Mouse (Mus musculus) midbrain, postnatal 0 days (tissue): ENCODE data around the gene Olfr583. TPM values are rescaled to one million over a fixed set of nuclear protein-coding genes. Genes with fewer than 3 reads are reported as not detected.

ENCODE experiments used
- ATAC-seq: fragments of 200-750 bp; cut with Nextera tagmentation; 2 replicates; pipeline ENCODE4 v1.8.0; 2017; ENCODE audit warnings: moderate number of reproducible peaks, mild to moderate bottlenecking, moderate TSS enrichment, moderate library complexity; ENCODE audit not compliant: low FRiP score
- DNase-seq: peaks from one replicate; pipeline ENCODE4 v3.0.0-alpha.2; 2015; ENCODE audit warnings: low spot score
- H3K27ac ChIP-seq: fragments of 300-500 bp; sonication (generic); 2 replicates; pipeline ENCODE4 v1.5.1; 2014; ENCODE audit warnings: low read depth, mild to moderate bottlenecking, low read length, mixed read lengths
- H3K27me3 ChIP-seq: fragments of 300-500 bp; sonication (generic); 2 replicates; pipeline ENCODE4 v1.6.1; 2014; ENCODE audit warnings: low read length, control low read depth, mixed read lengths; ENCODE audit not compliant: insufficient read depth
- H3K36me3 ChIP-seq: fragments of 300-500 bp; sonication (generic); 2 replicates; pipeline ENCODE4 v1.6.1; 2014; ENCODE audit warnings: low read length, control low read depth, mixed read lengths; ENCODE audit not compliant: insufficient read depth
- H3K4me1 ChIP-seq: fragments of 300-500 bp; sonication (generic); 2 replicates; pipeline ENCODE4 v1.6.1; 2014; ENCODE audit warnings: mild to moderate bottlenecking, control low read depth, antibody characterized with exemption, low read length, mixed read lengths; ENCODE audit not compliant: insufficient read depth
- H3K4me2 ChIP-seq: fragments of 300-500 bp; sonication (generic); 2 replicates; pipeline ENCODE4 v1.6.1; 2014; ENCODE audit warnings: low read depth, mild to moderate bottlenecking, low read length, mixed read lengths; ENCODE audit not compliant: poor library complexity, severe bottlenecking
- H3K4me3 ChIP-seq: fragments of 300-500 bp; sonication (generic); 2 replicates; pipeline ENCODE4 v1.5.1; 2014; ENCODE audit warnings: low read depth, mild to moderate bottlenecking, low read length, moderate library complexity
- H3K9ac ChIP-seq: fragments of 300-500 bp; sonication (generic); replicated peaks from 2 replicates; pipeline ENCODE4 v1.6.1; 2014; ENCODE audit warnings: mild to moderate bottlenecking, low read length, moderate library complexity, mixed read lengths; ENCODE audit not compliant: poor library complexity, severe bottlenecking
- H3K9me3 ChIP-seq: fragments of 300-500 bp; sonication (generic); 2 replicates; pipeline ENCODE4 v1.6.1; 2016; ENCODE audit warnings: low read length, control low read depth
- CTCF ChIP-seq: IDR thresholded peaks from 2 replicates; pipeline ENCODE4 v1.5.1; 2016; ENCODE audit warnings: antibody characterized with exemption, mild to moderate bottlenecking
- WGBS: fragments of 180-500 bp; shearing (Covaris S2); extraction: QIAGEN DNeasy Blood & Tissue Kit; methylation state at CpG from one replicate; pipeline ENCODE4 v1.1.7; 2014; 5-methylcytosine and 5-hydroxymethylcytosine counted together
- polyA plus RNA-seq: library from polyadenylated mRNA; unstranded; fragments of >200 nt; fragmentation: Nextera tagmentation; extraction: Ambion mirVana; gene quantifications from 2 replicates; pipeline ENCODE4 v1.2.1, GENCODE M21; 2015
- total RNA-seq: library from RNA; depleted of rRNA; stranded (reverse); fragments of >200 nt; gene quantifications from 2 replicates; pipeline ENCODE4 v1.2.3, GENCODE M21; 2014; rRNA removed

The Olfr583 gene
- total RNA-seq (not detected in 2 replicates), polyA plus RNA-seq (not detected in 2 replicates)

- no peaks in the 10 kb centered on the region for H3K9me3 ChIP-seq
- TF ChIP-seq CTCF = no peak
- no peak for DNase-seq
- no peaks in the 10 kb centered on the region for H3K36me3 ChIP-seq
- no peak within 1 kb of the TSS for H3K27ac ChIP-seq
- H3K27me3 ChIP-seq = no peaks in the 10 kb centered on the region
- 97% methylated on average over 1 of the region's 1 CpGs for WGBS
- ATAC-seq = no peak
- no peaks in the 10 kb centered on the region for H3K4me1 ChIP-seq
- H3K4me2 ChIP-seq = no peak within 1 kb of the TSS
- H3K4me3 ChIP-seq = no peak within 1 kb of the TSS
- no peak within 1 kb of the TSS for H3K9ac ChIP-seq
Measured at GRCm38 (mm10) chr7:103051000-103051399, at the start of gene Olfr583. Olfr583 (plus strand) TSS chr7:103051300.

DNA sequence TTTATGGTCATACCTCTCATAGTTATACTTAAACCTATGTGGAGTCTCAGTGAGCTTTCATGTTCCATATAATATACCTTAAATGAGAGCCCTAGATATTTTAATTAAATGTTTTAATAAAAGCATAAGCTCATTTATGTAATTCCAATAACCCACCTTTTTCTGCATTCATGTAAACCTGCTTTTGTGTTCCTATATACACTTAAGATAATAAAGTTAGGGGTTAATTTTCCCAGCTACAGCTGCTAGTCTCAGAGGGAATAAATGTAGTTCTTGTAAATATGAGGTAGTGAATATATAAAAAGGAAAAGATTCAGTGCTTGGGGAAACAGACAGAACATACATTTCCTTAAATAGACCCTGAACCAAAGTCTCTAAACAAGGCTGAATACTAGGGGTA, 13.4 kb upstream of the Olfr583 start, which contains the start of gene Olfr582:
Gene Olfr582, plus strand, starts transcription at position 301 of the 400 bp plus-strand sequence.
- Histone ChIP-seq H3K4me2 (no peak within 1 kb of the TSS), H3K4me3 (no peak within 1 kb of the TSS), H3K27ac (no peak within 1 kb of the TSS), H3K36me3 (no peaks in the 10 kb centered on the region), H3K27me3 (no peaks in the 10 kb centered on the region), H3K4me1 (no peaks in the 10 kb centered on the region), H3K9me3 (no peaks in the 10 kb centered on the region), H3K9ac (no peak within 1 kb of the TSS)
- ATAC-seq (no peak), DNase-seq (no peak)
- no peak for TF ChIP-seq CTCF

DNA sequence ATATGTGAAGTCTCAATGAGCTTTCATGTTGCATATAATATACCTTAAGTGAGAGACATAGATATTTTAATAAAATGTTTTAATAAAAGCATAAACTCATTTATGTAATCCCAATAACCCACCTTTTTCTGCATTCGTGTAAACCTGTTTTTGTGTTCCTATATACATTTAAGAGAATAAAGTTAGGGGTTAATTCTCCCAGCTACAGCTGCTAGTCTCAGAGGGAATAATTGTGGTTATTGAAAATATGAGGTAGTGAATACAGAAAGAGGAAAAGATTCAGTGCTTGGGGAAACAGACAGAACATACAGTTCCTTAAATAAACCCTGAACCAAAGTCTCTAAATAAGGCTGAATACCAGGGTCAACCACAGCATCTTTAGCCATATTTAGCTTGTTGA, 30.5 kb downstream of the Olfr583 start, which contains the start of gene Olfr584:
Gene Olfr584, plus strand, starts transcription at position 301 of the 400 bp plus-strand sequence.
- Histone ChIP-seq H3K27ac (no peak within 1 kb of the TSS), H3K4me1 (no peaks in the 10 kb centered on the region), H3K9me3 (no peaks in the 10 kb centered on the region), H3K4me3 (no peak within 1 kb of the TSS), H3K36me3 (no peaks in the 10 kb centered on the region), H3K27me3 (no peaks in the 10 kb centered on the region), H3K9ac (no peak within 1 kb of the TSS), H3K4me2 (no peak within 1 kb of the TSS)
- 92% methylated on average over 1 of the region's 1 CpGs for WGBS
- TF ChIP-seq CTCF = no peak
- no peak for ATAC-seq
- DNase-seq = no peak

GRCm38 (mm10) chr7:103097420-103097819, 46.3 kb downstream of the Olfr583 start, which contains the start of gene Olfr585:
Olfr585 (plus strand) TSS chr7:103097720.
- H3K27me3 ChIP-seq = no peaks in the 10 kb centered on the region
- DNase-seq = no peak
- ATAC-seq = no peak
- H3K9ac ChIP-seq = no peak within 1 kb of the TSS
- no peak within 1 kb of the TSS for H3K4me3 ChIP-seq
- H3K4me2 ChIP-seq = no peak within 1 kb of the TSS
- WGBS = 85% methylated on average over 1 of the region's 1 CpGs
- no peak for TF ChIP-seq CTCF
- no peaks in the 10 kb centered on the region for H3K9me3 ChIP-seq
- no peaks in the 10 kb centered on the region for H3K36me3 ChIP-seq
- no peak within 1 kb of the TSS for H3K27ac ChIP-seq
- H3K4me1 ChIP-seq = no peaks in the 10 kb centered on the region

Other genes starting within 250 kb of the Olfr583 start
- not detected in 2 replicates for gene Olfr564, start 247.8 kb upstream of the Olfr583 start, total RNA-seq
- gene Olfr564, start 247.8 kb upstream of the Olfr583 start, polyA plus RNA-seq = not detected in 2 replicates
- gene Olfr566, start 192.5 kb upstream of the Olfr583 start, total RNA-seq = not detected in 2 replicates
- gene Olfr566, start 192.5 kb upstream of the Olfr583 start, polyA plus RNA-seq = not detected in 2 replicates
- gene Olfr568, start 174.2 kb upstream of the Olfr583 start, total RNA-seq = not detected in 2 replicates
- gene Olfr568, start 174.2 kb upstream of the Olfr583 start, polyA plus RNA-seq = not detected in 2 replicates
- gene Olfr569, start 160.4 kb upstream of the Olfr583 start, total RNA-seq = not detected in 2 replicates
- not detected in 2 replicates for gene Olfr569, start 160.4 kb upstream of the Olfr583 start, polyA plus RNA-seq
- gene Olfr570, start 156.7 kb upstream of the Olfr583 start, total RNA-seq = not detected in 2 replicates
- gene Olfr570, start 156.7 kb upstream of the Olfr583 start, polyA plus RNA-seq = not detected in 2 replicates
- gene Olfr571, start 133.8 kb upstream of the Olfr583 start, total RNA-seq = not detected in 2 replicates
- not detected in 2 replicates for gene Olfr571, start 133.8 kb upstream of the Olfr583 start, polyA plus RNA-seq
- gene Olfr572, start 126.9 kb upstream of the Olfr583 start, total RNA-seq = not detected in 2 replicates
- gene Olfr572, start 126.9 kb upstream of the Olfr583 start, polyA plus RNA-seq = not detected in 2 replicates
- not detected in 2 replicates for gene Olfr573-ps1, start 108.7 kb upstream of the Olfr583 start, total RNA-seq
- not detected in 2 replicates for gene Olfr573-ps1, start 108.7 kb upstream of the Olfr583 start, polyA plus RNA-seq
- not detected in 2 replicates for gene Olfr574, start 102.8 kb upstream of the Olfr583 start, total RNA-seq
- gene Olfr574, start 102.8 kb upstream of the Olfr583 start, polyA plus RNA-seq = not detected in 2 replicates
- not detected in 2 replicates for gene Olfr575, start 92.5 kb upstream of the Olfr583 start, total RNA-seq
- not detected in 2 replicates for gene Olfr575, start 92.5 kb upstream of the Olfr583 start, polyA plus RNA-seq
- not detected in 2 replicates for gene Olfr576, start 88.6 kb upstream of the Olfr583 start, total RNA-seq
- gene Olfr576, start 88.6 kb upstream of the Olfr583 start, polyA plus RNA-seq = not detected in 2 replicates
- gene Olfr577, start 75.4 kb upstream of the Olfr583 start, total RNA-seq = not detected in 2 replicates
- not detected in 2 replicates for gene Olfr577, start 75.4 kb upstream of the Olfr583 start, polyA plus RNA-seq
- not detected in 2 replicates for gene Olfr578, start 62.0 kb upstream of the Olfr583 start, total RNA-seq
- gene Olfr578, start 62.0 kb upstream of the Olfr583 start, polyA plus RNA-seq = not detected in 2 replicates
- gene Olfr582, start 13.3 kb upstream of the Olfr583 start, total RNA-seq = not detected in 2 replicates
- not detected in 2 replicates for gene Olfr582, start 13.3 kb upstream of the Olfr583 start, polyA plus RNA-seq
- not detected in 2 replicates for gene Olfr584, start 30.6 kb downstream of the Olfr583 start, total RNA-seq
- gene Olfr584, start 30.6 kb downstream of the Olfr583 start, polyA plus RNA-seq = not detected in 2 replicates
- not detected in 2 replicates for gene Olfr585, start 46.4 kb downstream of the Olfr583 start, total RNA-seq
- not detected in 2 replicates for gene Olfr585, start 46.4 kb downstream of the Olfr583 start, polyA plus RNA-seq
- gene Olfr586, start 74.3 kb downstream of the Olfr583 start, total RNA-seq = not detected in 2 replicates
- gene Olfr586, start 74.3 kb downstream of the Olfr583 start, polyA plus RNA-seq = not detected in 2 replicates
- gene Olfr588-ps1, start 89.6 kb downstream of the Olfr583 start, total RNA-seq = 0.09 TPM in 1 of 2 replicates, not detected in the other
- not detected in 2 replicates for gene Olfr588-ps1, start 89.6 kb downstream of the Olfr583 start, polyA plus RNA-seq
- not detected in 2 replicates for gene Olfr589, start 105.1 kb downstream of the Olfr583 start, total RNA-seq
- gene Olfr589, start 105.1 kb downstream of the Olfr583 start, polyA plus RNA-seq = not detected in 2 replicates
- not detected in 2 replicates for gene Olfr591, start 127.0 kb downstream of the Olfr583 start, total RNA-seq
- gene Olfr591, start 127.0 kb downstream of the Olfr583 start, polyA plus RNA-seq = not detected in 2 replicates
- not detected in 2 replicates for gene Olfr592, start 133.5 kb downstream of the Olfr583 start, total RNA-seq
- not detected in 2 replicates for gene Olfr592, start 133.5 kb downstream of the Olfr583 start, polyA plus RNA-seq
- gene Olfr593, start 160.6 kb downstream of the Olfr583 start, total RNA-seq = not detected in 2 replicates
- not detected in 2 replicates for gene Olfr593, start 160.6 kb downstream of the Olfr583 start, polyA plus RNA-seq
- not detected in 2 replicates for gene Olfr594, start 165.7 kb downstream of the Olfr583 start, total RNA-seq
- gene Olfr594, start 165.7 kb downstream of the Olfr583 start, polyA plus RNA-seq = not detected in 2 replicates
- gene Usp17ld, start 201.2 kb downstream of the Olfr583 start, total RNA-seq = not detected in 2 replicates
- gene Usp17ld, start 201.2 kb downstream of the Olfr583 start, polyA plus RNA-seq = not detected in 2 replicates